Mouse (Mus musculus) urinary bladder, postnatal 0 days (tissue): ENCODE results near the gene Epx. TPM values are rescaled to one million over a fixed set of nuclear protein-coding genes. Genes with fewer than 3 reads are reported as not detected.

Experiments used
- polyA plus RNA-seq: library from polyadenylated mRNA; unstranded; fragments of >200 nt; fragmentation: Nextera tagmentation; extraction: Ambion mirVana; gene quantifications from 2 replicates; pipeline ENCODE4 v1.2.1, GENCODE M21; 2015

Gene Epx
- polyA plus RNA-seq = 0.45 and 0.66 TPM in 2 replicates

DNA sequence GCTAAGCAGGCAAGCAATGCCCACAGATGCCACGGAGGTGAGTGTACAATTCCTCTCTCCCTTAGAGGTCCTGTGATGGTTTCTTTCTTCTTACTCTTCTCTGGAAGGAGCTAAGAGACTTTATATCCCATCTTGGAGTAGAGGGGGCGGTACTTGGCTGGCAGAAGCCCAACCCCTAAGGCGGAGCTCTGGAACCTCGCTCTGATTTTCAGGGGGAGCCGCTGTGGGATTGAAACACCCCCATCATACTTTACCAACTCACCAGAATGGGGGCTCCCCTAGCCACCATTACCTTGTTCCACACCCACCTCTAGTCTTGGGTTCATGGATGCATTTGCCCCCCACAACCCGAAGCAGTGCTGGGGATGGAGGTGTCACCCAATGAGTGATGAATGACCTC lies at the start of gene Epx:
Epx (minus strand) TSS at position 101 of the 400 bp plus-strand sequence.

DNA sequence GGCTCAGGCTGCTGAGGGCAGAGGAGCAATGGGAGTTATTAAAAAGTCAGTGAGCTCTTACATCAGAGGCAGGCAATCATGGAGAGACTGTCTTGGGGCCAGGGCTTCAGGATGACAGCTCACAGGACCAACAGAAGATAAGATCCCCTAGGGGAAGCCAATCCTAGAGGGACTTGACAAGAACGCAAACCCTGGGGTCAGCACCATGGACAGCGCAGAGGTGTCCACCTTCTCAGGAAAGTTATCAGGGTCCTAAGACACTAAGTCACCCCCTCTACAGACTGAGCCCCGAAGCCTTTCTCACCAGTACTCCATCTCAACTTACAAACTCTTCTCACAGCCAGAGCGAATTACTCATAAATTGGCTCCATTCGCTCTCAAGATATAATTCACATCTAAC lies 45.6 kb upstream of the Epx start, which contains the start of gene Olfr464:
Olfr464 (minus strand) TSS at position 2 of the 400 bp plus-strand sequence.

DNA sequence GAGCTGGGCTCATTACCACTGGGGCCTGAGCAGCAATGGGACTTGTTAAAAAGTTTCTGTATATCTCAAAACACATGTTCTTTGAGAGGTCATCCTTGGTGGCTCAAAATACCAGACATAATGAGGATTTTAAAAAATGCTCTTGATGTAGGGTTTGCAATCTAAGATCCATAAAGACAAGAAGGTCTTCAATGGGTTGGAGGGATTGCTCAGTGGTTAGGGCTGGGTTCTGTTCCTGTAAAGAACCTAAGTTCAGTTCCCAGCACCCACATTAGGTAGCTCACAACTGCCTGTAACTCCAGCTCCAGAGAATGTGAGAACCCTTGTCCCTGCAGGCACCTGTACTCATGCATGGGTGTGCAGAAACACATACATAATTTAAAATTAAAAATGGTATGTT lies 22.0 kb upstream of the Epx start, which contains the start of gene Olfr463:
Olfr463 (minus strand) TSS at position 101 of the 400 bp plus-strand sequence.

DNA sequence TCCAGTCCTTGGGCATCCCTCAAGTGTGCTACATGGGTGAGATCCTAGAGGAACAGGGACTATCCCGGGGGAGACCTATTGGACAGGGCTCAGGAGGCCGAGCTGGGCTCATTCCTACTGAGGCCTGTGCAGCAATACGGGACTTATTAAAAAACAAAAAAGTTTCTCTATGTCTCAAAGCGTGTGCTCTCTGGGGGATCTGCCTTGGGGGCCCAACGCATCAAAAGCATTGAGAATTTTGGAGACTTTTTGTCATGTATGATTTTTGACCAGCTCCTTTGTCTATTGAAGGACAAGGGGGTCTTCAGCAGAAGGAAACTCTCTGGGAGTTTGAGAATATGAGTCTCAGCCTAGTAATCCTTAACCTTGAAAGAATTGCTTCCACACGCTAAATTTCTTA lies 16.8 kb upstream of the Epx start, which contains the start of gene Olfr462:
Olfr462 (minus strand) TSS at position 101 of the 400 bp plus-strand sequence.

DNA sequence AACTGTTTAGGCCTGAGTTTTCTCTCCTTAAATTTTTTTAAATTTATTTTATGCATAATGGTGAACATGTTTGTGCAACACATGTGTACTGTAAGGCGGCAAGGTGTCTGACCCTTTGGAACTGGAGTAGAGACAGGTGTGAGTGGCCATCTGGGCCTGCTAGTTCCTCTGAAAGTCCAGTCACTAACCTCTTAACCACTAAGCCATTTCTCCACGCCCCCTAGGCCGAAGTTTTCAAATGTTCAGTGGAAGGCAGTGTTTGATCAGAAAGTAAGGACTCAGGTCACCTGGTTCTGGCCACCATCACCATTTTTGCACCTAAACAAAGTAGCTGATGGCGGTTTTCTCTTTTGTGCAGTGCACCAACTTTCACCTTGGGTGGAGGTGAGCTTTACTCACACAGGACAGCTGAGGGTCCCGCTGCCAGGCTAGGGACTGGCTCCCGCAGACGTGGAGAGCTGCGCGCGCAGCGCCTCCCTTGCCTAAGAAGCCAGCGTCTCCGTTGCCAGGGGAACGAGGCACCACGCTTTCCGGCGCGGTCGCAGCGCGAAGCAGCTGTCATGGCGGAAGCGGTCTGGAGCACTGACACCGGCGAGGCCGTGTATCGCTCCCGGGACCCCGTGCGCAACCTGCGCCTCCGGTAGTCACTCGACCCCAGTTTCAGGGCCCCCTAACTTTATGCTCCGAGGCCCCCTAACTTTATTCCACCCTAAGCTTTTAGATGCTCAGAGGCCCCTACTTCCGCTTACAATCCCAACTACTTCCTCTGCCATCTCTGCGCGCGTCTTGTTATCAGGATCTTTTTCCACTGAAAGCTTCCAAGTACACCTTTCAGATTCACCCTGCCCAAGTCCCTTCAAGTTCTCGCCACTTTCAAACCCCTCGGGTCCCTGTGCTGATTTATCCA lies 22.4 kb downstream of the Epx start, which contains the start of gene Mks1:
Mks1 (plus strand) TSS at position 526 of the 907 bp plus-strand sequence.

DNA sequence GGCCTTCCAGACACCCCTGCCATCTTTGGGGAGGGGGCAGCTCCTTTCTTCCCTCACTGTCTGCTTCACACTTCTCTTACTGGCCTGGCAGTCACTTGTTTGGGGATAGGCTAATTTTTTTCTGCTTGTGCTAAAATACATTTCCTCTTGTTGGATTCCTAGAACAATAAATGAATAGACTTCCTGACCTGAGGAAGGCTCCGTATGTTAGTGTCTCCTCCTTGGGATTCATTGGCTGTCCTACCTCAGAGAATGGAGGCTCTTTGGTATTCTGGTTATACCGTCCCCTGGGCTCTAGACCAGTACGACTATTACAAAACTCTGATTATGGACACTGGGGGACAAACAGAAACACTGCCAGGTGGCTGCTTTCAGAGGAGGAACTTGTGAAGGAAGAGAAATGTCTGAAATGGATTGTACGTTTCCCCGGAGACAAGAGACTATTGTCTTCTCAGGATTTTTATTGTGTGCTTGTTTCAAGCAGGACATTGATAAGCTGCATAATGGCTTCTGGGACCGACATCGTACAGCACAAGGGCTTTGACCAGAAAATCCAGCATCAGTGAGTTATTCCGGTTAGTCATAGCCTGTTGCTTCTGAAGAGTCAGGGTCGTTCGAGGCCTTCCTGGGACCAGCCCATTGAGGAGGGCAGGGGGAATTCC lies 47.0 kb downstream of the Epx start, which contains the start of gene Lpo:
Lpo (minus strand) TSS at position 51 of the 662 bp plus-strand sequence.

Other genes with a start within 250 kb of the Epx start
- gene Rnf43, start 212.8 kb downstream of the Epx start, polyA plus RNA-seq = 1.3 and 1.8 TPM in 2 replicates
- gene Supt4a, start 138.0 kb downstream of the Epx start, polyA plus RNA-seq = 81.5 and 98.9 TPM in 2 replicates
- 0.45 and 0.86 TPM in 2 replicates for gene Tspoap1, start 115.0 kb downstream of the Epx start, polyA plus RNA-seq
- gene Mpo, start 82.0 kb downstream of the Epx start, polyA plus RNA-seq = 1.2 and 1.8 TPM in 2 replicates
- not detected in 2 replicates for gene Lpo, start 47.2 kb downstream of the Epx start, polyA plus RNA-seq
- gene Mks1, start 22.3 kb downstream of the Epx start, polyA plus RNA-seq = 4.1 and 5.7 TPM in 2 replicates
- not detected in 2 replicates for gene Olfr462, start 16.7 kb upstream of the Epx start, polyA plus RNA-seq
- not detected in 2 replicates for gene Olfr463, start 21.9 kb upstream of the Epx start, polyA plus RNA-seq
- not detected in 2 replicates for gene Olfr464, start 45.4 kb upstream of the Epx start, polyA plus RNA-seq
- 15.8 and 17.7 TPM in 2 replicates for gene Dynll2, start 112.0 kb upstream of the Epx start, polyA plus RNA-seq
- gene Srsf1, start 171.8 kb upstream of the Epx start, polyA plus RNA-seq = 87.6 and 103 TPM in 2 replicates
- gene Vezf1, start 192.7 kb upstream of the Epx start, polyA plus RNA-seq = 22.1 and 25.2 TPM in 2 replicates
- 26.6 and 35.0 TPM in 2 replicates for gene Cuedc1, start 222.5 kb upstream of the Epx start, polyA plus RNA-seq